Mouse (Mus musculus) midbrain, embryonic 14.5 days (tissue): ENCODE results near the gene Il18r1. TPM values are rescaled to one million over a fixed set of nuclear protein-coding genes. Genes with fewer than 3 reads are reported as not detected.

Source experiments
- ATAC-seq: fragments of 200-750 bp; cut with Nextera tagmentation; 2 replicates; pipeline ENCODE4 v1.8.0; 2017; ENCODE audit warnings: moderate number of reproducible peaks, moderate library complexity; ENCODE audit not compliant: low FRiP score, low TSS enrichment
- DNase-seq: peaks from one replicate; pipeline ENCODE4 v3.0.0-alpha.2; 2015
- H3K27ac ChIP-seq: fragments of 300-500 bp; sonication (generic); replicated peaks from 2 replicates; pipeline ENCODE4 v1.5.1; 2014; ENCODE audit warnings: mild to moderate bottlenecking, low read depth, low read length, moderate library complexity
- H3K27me3 ChIP-seq: fragments of 300-500 bp; sonication (generic); 2 replicates; pipeline ENCODE4 v1.6.1; 2014; ENCODE audit warnings: low read length, control low read depth, mixed read lengths; ENCODE audit not compliant: control insufficient read depth, insufficient read depth
- H3K36me3 ChIP-seq: fragments of 300-500 bp; sonication (generic); 2 replicates; pipeline ENCODE4 v1.6.1; 2014; ENCODE audit warnings: low read length, control low read depth; ENCODE audit not compliant: control insufficient read depth, insufficient read depth
- H3K4me1 ChIP-seq: fragments of 300-500 bp; sonication (generic); 2 replicates; pipeline ENCODE4 v1.6.1; 2014; ENCODE audit warnings: mild to moderate bottlenecking, antibody characterized with exemption, low read length, control low read depth; ENCODE audit not compliant: control insufficient read depth, insufficient read depth
- H3K4me2 ChIP-seq: fragments of 300-500 bp; sonication (generic); 2 replicates; pipeline ENCODE4 v1.6.1; 2014; ENCODE audit warnings: mild to moderate bottlenecking, low read length, moderate library complexity
- H3K4me3 ChIP-seq: fragments of 300-500 bp; sonication (generic); replicated peaks from 2 replicates; pipeline ENCODE4 v1.5.1; 2014; ENCODE audit warnings: low read depth, low read length
- H3K9ac ChIP-seq: fragments of 300-500 bp; sonication (generic); replicated peaks from 2 replicates; pipeline ENCODE4 v1.6.1; 2014; ENCODE audit warnings: mild to moderate bottlenecking, low read length, moderate library complexity
- H3K9me3 ChIP-seq: fragments of 300-500 bp; sonication (generic); 2 replicates; pipeline ENCODE4 v1.6.1; 2016; ENCODE audit warnings: low read length, control low read depth, mixed read lengths; ENCODE audit not compliant: control insufficient read depth
- WGBS: fragments of 180-500 bp; shearing (Covaris S2); extraction: QIAGEN DNeasy Blood & Tissue Kit; methylation state at CpG from one replicate; pipeline ENCODE4 v1.1.7; 2014; 5-methylcytosine and 5-hydroxymethylcytosine counted together
- polyA plus RNA-seq: library from polyadenylated mRNA; unstranded; fragments of >200 nt; fragmentation: Nextera tagmentation; extraction: Ambion mirVana; gene quantifications from 2 replicates; pipeline ENCODE4 v1.2.1, GENCODE M21; 2014

The Il18r1 gene
- polyA plus RNA-seq, 1 experiment from 2014 or later: not detected

DNA sequence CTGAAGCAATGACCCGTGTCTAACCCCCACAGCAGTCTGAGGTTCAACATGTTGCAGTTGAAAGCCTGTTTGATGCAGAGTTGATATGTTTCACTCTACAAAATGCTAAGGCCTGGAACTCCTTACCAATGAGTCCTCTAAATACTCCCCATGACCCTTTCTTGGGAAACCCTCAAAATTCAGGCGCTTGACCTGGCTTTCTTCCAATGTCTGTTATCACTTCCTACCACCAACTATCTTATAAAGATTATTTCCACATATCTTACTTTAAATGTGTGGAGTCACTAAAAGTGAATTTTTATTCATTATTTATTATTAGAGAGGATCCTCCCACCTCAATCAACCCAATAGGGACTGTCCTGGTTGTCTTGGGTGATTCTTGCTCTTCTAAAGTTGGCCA lies 33.2 kb upstream of the Il18r1 start:
- 94% methylated on average over 2 of the region's 2 CpGs for WGBS

DNA sequence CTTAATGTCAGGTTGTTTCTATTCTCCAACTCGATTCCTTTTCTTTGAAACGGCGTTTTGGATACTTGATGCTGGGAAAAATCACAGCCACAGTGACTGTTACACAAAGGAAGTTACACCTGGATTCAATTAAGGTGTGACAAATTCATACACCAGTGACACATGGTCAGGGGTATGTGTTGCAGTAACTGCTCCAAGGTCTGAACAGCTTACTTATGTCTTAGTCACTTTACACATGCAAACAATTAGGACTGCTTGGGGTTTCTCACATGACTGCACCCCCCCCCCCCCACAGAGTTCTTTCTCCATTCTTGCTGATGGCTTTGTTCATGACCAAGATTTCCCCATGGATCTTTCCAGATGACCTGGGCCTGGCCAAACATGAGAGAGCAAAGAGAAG lies 29.4 kb upstream of the Il18r1 start:
- Histone ChIP-seq H3K27me3 (no peaks in the 10 kb centered on the region), H3K36me3 (no peaks in the 10 kb centered on the region), H3K9me3 (no peaks in the 10 kb centered on the region), H3K4me3 (no peak overlapping the region), H3K9ac (no peak overlapping the region), H3K27ac (no peak overlapping the region), H3K4me2 (no peak overlapping the region), H3K4me1 (no peaks in the 10 kb centered on the region)
- ATAC-seq (no peak), DNase-seq (no peak)
- WGBS: 91% methylated on average over 3 of the region's 3 CpGs

More for the DNA sequence above, 33.2 kb upstream of the Il18r1 start:
- H3K27me3 ChIP-seq: no peaks in the 10 kb centered on the region
- H3K4me2 ChIP-seq: no peak overlapping the region
- no peak for DNase-seq
- H3K36me3 ChIP-seq: no peaks in the 10 kb centered on the region
- H3K4me3 ChIP-seq: no peak overlapping the region
- ATAC-seq: no peak
- no peaks in the 10 kb centered on the region for H3K4me1 ChIP-seq
- no peak overlapping the region for H3K9ac ChIP-seq
- no peak overlapping the region for H3K27ac ChIP-seq
- no peaks in the 10 kb centered on the region for H3K9me3 ChIP-seq

GRCm38 (mm10) chr1:40437340-40437739 lies 28.0 kb upstream of the Il18r1 start:
- H3K36me3 ChIP-seq: no peaks in the 10 kb centered on the region
- ATAC-seq: no peak
- no peak overlapping the region for H3K4me2 ChIP-seq
- no peaks in the 10 kb centered on the region for H3K9me3 ChIP-seq
- H3K4me1 ChIP-seq: no peaks in the 10 kb centered on the region
- no peaks in the 10 kb centered on the region for H3K27me3 ChIP-seq
- no peak for DNase-seq
- no peak overlapping the region for H3K27ac ChIP-seq
- WGBS: 95% methylated on average over 2 of the region's 2 CpGs
- H3K9ac ChIP-seq: no peak overlapping the region
- H3K4me3 ChIP-seq: no peak overlapping the region

DNA sequence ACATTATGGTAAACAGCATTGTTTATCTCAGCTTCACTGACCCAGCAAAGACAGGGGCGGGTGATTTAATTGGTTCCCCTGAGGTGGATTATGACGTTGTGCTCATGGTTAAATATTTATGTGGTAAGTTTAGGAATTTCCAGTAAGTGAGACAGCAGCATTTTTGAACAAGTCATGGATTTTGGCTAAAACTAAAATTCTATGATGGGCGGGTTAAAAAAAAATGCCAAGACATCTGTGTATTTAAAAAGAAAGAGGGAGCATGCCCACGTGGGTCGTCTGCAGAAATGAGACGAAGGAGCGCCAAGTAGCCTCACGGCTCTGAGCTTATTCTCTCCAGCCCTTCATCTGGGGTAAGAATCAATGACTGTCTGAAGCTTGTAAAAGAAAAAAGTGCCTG lies 25.8 kb upstream of the Il18r1 start:
- ATAC-seq (no peak), DNase-seq (no peak)
- no peak overlapping the region for H3K4me2 ChIP-seq
- no peak overlapping the region for H3K4me3 ChIP-seq
- 73% methylated on average over 8 of the region's 8 CpGs for WGBS
- no peaks in the 10 kb centered on the region for H3K9me3 ChIP-seq
- H3K27me3 ChIP-seq: no peaks in the 10 kb centered on the region
- no peaks in the 10 kb centered on the region for H3K36me3 ChIP-seq
- H3K4me1 ChIP-seq: no peaks in the 10 kb centered on the region
- H3K9ac ChIP-seq: no peak overlapping the region
- no peak overlapping the region for H3K27ac ChIP-seq

GRCm38 (mm10) chr1:40444800-40445199 lies 20.6 kb upstream of the Il18r1 start:
- Histone ChIP-seq H3K4me2 (no peak overlapping the region), H3K9ac (no peak overlapping the region), H3K36me3 (no peaks in the 10 kb centered on the region), H3K27me3 (no peaks in the 10 kb centered on the region), H3K9me3 (no peaks in the 10 kb centered on the region), H3K4me1 (no peaks in the 10 kb centered on the region), H3K4me3 (no peak overlapping the region), H3K27ac (no peak overlapping the region)
- 95% methylated on average over 3 of the region's 3 CpGs for WGBS
- no peak for DNase-seq
- no peak for ATAC-seq

DNA sequence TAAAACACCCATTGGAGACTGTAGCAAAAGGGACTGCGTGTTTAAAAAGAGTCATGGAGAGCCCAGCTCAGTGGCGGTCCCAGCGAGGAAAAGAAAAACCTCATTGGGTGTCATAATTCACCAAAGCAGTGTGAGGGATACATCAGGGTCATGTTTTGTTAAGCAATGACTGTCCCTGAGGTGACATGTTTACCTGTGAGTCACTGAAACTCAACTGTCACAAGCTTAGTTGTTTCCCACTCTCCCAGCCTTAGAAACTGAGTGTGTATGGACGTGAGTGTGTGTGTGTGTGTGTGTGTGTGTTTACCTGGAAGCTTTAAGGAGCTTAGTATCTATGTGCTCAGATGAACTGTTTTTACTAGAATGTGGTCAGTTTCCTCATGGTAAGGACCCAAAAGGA lies 2.0 kb downstream of the Il18r1 start:
- no peak overlapping the region for H3K4me3 ChIP-seq
- H3K36me3 ChIP-seq: no peaks in the 10 kb centered on the region
- H3K27ac ChIP-seq: no peak overlapping the region
- H3K9me3 ChIP-seq: no peaks in the 10 kb centered on the region
- ATAC-seq (no peak), DNase-seq (no peak)
- H3K4me2 ChIP-seq: no peak overlapping the region
- H3K4me1 ChIP-seq: no peaks in the 10 kb centered on the region
- 90% methylated on average over 4 of the region's 4 CpGs for WGBS
- no peak overlapping the region for H3K9ac ChIP-seq
- no peaks in the 10 kb centered on the region for H3K27me3 ChIP-seq

GRCm38 (mm10) chr1:40468805-40469204 lies 3.5 kb downstream of the Il18r1 start:
- no peak overlapping the region for H3K27ac ChIP-seq
- no peaks in the 10 kb centered on the region for H3K36me3 ChIP-seq
- 82% methylated on average over 2 of the region's 2 CpGs for WGBS
- H3K4me1 ChIP-seq: no peaks in the 10 kb centered on the region
- ATAC-seq: no peak
- H3K4me2 ChIP-seq: no peak overlapping the region
- no peak overlapping the region for H3K4me3 ChIP-seq
- no peaks in the 10 kb centered on the region for H3K9me3 ChIP-seq
- H3K27me3 ChIP-seq: no peaks in the 10 kb centered on the region
- H3K9ac ChIP-seq: no peak overlapping the region
- DNase-seq: no peak

DNA sequence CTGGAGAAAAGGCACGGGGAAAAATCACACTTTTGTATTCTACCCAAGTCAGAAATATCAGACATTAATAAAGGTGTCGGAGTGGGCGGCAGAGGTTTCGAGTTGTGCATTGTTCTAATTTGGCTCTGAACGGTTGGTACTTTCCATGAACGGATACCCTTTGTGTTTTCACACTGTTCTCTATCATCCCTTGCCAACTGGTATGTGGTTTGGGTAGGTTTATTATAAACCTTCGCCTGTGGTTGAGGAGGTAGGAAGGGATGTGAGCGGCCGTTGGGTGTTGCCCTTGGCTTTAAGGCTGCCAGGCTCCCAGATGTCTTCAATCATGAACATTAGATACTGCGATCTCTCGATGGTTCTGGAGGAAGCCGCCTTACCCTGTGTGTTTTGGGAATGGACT lies 4.5 kb downstream of the Il18r1 start:
- 95% methylated on average over 12 of the region's 12 CpGs for WGBS
- ATAC-seq: no peak
- Histone ChIP-seq H3K36me3 (no peaks in the 10 kb centered on the region), H3K4me3 (no peak overlapping the region), H3K27ac (no peak overlapping the region), H3K4me1 (no peaks in the 10 kb centered on the region), H3K9ac (no peak overlapping the region), H3K9me3 (no peaks in the 10 kb centered on the region), H3K27me3 (no peaks in the 10 kb centered on the region), H3K4me2 (no peak overlapping the region)
- no peak for DNase-seq

DNA sequence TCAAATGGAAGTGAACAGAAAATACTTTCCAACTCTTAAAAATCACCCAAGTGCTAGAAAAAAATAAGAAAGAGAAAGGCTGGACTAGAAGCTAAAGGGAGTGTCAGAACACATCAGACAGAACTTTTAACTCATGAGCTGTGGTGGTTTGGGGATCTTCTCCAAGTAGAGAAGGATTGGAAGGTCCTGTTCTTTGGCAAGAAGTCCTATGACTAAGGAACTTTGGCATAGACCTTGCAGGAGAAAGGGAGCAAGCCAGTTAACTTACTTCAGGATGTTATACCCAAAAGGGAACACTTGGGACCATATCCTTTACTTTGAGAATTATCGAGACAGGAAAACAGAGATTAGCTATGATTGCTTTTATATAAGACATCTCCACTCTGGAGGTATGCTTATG lies 7.0 kb downstream of the Il18r1 start:
- Histone ChIP-seq H3K4me1 (no peaks in the 10 kb centered on the region), H3K4me2 (no peak overlapping the region), H3K27ac (no peak overlapping the region), H3K9ac (no peak overlapping the region), H3K27me3 (no peaks in the 10 kb centered on the region), H3K9me3 (no peaks in the 10 kb centered on the region), H3K36me3 (no peaks in the 10 kb centered on the region), H3K4me3 (no peak overlapping the region)
- DNase-seq (no peak), ATAC-seq (no peak)
- 100% methylated on average over 1 of the region's 1 CpGs for WGBS
